In the genomic region with DNA sequence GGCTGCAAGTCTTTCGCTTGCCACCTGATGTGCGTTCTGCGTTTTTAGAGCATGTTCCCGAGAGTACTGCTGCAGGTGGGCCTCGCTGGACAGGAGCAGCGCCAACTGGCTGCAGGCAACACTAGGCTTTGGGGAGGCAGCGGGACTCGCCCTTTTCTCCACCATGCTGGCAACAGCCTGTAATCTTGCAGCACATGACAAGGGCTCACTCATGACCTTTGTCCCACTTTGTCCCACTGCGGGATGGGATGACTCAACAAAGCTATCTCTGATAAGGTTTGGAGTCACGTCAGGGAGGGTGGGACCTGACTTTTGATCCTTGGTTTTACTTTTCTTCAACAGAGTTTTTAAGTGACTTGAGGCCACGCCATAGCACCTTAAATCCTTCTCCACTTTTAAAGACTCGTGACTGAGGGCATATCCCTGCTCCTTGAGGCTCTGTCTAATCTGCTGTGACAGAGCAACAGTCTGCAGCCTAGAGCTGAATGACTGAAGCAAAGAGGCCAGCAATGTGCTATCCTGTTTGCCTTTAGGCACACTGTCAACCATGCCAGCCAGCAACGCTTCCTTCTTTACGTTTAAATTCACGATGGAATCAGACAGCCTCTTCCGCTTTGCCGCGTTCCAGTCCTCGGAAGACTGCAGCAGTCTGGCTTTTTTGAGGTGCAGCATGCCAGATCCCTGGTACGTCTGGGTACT, we compare ENCODE assay signal across 10 mouse cellular contexts.
DNase-seq lines count a peak whose midpoint lies in the region; ATAC-seq and TF ChIP-seq lines count a peak whose summit lies in the region.
"Had no signal": no experiment of that assay in that cellular context is flagged by ENCODE, and none has a peak within 500 bp of the region (broad histone marks: within the 10 kb centered on the region; RNA-seq: fewer than 3 reads in every experiment).

No protein-coding gene starts in this region.

- H3K36me3 ChIP-seq in testis, adult 2 months (ENCODE audit: control insufficient read depth, insufficient read depth, low read length) = no peaks in the 10 kb centered on the region
- peaks cover 30% of the 10 kb centered on the region for H3K36me3 ChIP-seq in intestine, embryonic 16.5 days (ENCODE audit: control insufficient read depth, insufficient read depth, low read length)
- H3K36me3 ChIP-seq in stomach, postnatal 0 days (ENCODE audit: control insufficient read depth, insufficient read depth, low read length) = peaks cover 15% of the 10 kb centered on the region; the same call in 1 of the 2 replicates
- H3K36me3 ChIP-seq in forebrain, postnatal 0 days (ENCODE audit: insufficient read depth) = peaks cover 28% of the 10 kb centered on the region
- peaks cover 3% of the 10 kb centered on the region; the same call in 1 of the 2 replicates for H3K36me3 ChIP-seq in hindbrain, embryonic 11.5 days (ENCODE audit: control insufficient read depth, insufficient read depth, low read length)

- peak; percentile 97 for ATAC-seq in intestine, embryonic 16.5 days
- peak; percentile 93 for ATAC-seq in stomach, postnatal 0 days (ENCODE audit: low FRiP score, low TSS enrichment)
- no peak for ATAC-seq in forebrain, postnatal 0 days
- no peak for ATAC-seq in hindbrain, embryonic 11.5 days (ENCODE audit: low FRiP score)
- ATAC-seq: Patski had no signal

- TF ChIP-seq POLR2A in testis, adult 2 months (IDR thresholded peaks at IDR 0.05; ENCODE audit: control insufficient read depth, low read depth, low read length) = no peak

- 0 out of 2 replicates have a peak overlapping the region, but pooled peaks have one; percentile 2 for H3K4me2 ChIP-seq in intestine, embryonic 16.5 days (ENCODE audit: low read depth, low read length)
- no peak overlapping the region for H3K4me2 ChIP-seq in stomach, postnatal 0 days (replicated peaks; ENCODE audit: low read depth)
- no peak overlapping the region for H3K4me2 ChIP-seq in forebrain, postnatal 0 days (ENCODE audit: low read depth)
- H3K4me2 ChIP-seq in hindbrain, embryonic 11.5 days (replicated peaks; ENCODE audit: low read depth, low read length) = no peak overlapping the region

- no peak overlapping the region for H3K9ac ChIP-seq in intestine, embryonic 16.5 days (ENCODE audit: low read depth, low read length)
- H3K9ac ChIP-seq in stomach, postnatal 0 days (ENCODE audit: low read length) = no peak overlapping the region
- no peak overlapping the region for H3K9ac ChIP-seq in forebrain, postnatal 0 days
- H3K9ac ChIP-seq in hindbrain, embryonic 11.5 days (ENCODE audit: low read depth, low read length) = no peak overlapping the region

- peak overlapping the region; percentile 82 for H3K4me3 ChIP-seq in testis, adult 2 months (ENCODE audit: control insufficient read depth, low read depth, low read length)
- H3K4me3 ChIP-seq in intestine, embryonic 16.5 days (ENCODE audit: low read length) = no peak overlapping the region
- H3K4me3 ChIP-seq in stomach, postnatal 0 days (ENCODE audit: low read depth, low read length) = no peak overlapping the region
- H3K4me3 ChIP-seq in forebrain, postnatal 0 days (ENCODE audit: low read depth, low read length) = no peak overlapping the region
- no peak overlapping the region for H3K4me3 ChIP-seq in hindbrain, embryonic 11.5 days (ENCODE audit: low read depth, low read length)

- no peaks in the 10 kb centered on the region for H3K9me3 ChIP-seq in intestine, embryonic 16.5 days (ENCODE audit: control insufficient read depth, low read length)
- H3K9me3 ChIP-seq in stomach, postnatal 0 days (ENCODE audit: control insufficient read depth, low read length) = no peaks in the 10 kb centered on the region
- no peaks in the 10 kb centered on the region for H3K9me3 ChIP-seq in forebrain, postnatal 0 days (ENCODE audit: low read length)
- H3K9me3 ChIP-seq in hindbrain, embryonic 11.5 days (ENCODE audit: control insufficient read depth, low read length) = no peaks in the 10 kb centered on the region

- TF ChIP-seq EP300 in stomach, postnatal 0 days (optimal IDR thresholded peaks at IDR 0.05) = no peak

- no peak for TF ChIP-seq CTCF in testis, adult 2 months (IDR thresholded peaks at IDR 0.05; ENCODE audit: control insufficient read depth, insufficient read depth, insufficient replicate concordance, low read depth, low read length)
- TF ChIP-seq CTCF in stomach, postnatal 0 days (IDR thresholded peaks at IDR 0.05; ENCODE audit: low read depth) = peak; percentile 36; the same call in 1 of the 2 replicates
- no peak for TF ChIP-seq CTCF in forebrain, postnatal 0 days (IDR thresholded peaks at IDR 0.05; ENCODE audit: low read depth)

- DNase-seq in testis, postnatal 10 days (ENCODE audit: low spot score) = no peak
- DNase-seq in heart, adult 11 months = peak; percentile 98
- DNase-seq in stomach, postnatal 0 days (ENCODE audit: low spot score) = peak; percentile 79
- no peak for DNase-seq in forebrain, postnatal 0 days
- DNase-seq in T-cell, adult 2 months (ENCODE audit: low spot score) = no peak
- no peak for DNase-seq in hindbrain, embryonic 11.5 days (ENCODE audit: low spot score)
- DNase-seq: left cerebral cortex, postnatal 4 days had no signal

- no peak overlapping the region for H3K27ac ChIP-seq in testis, adult 2 months (ENCODE audit: control insufficient read depth, insufficient read depth, low read depth, low read length)
- peak overlapping the region; percentile 79 for H3K27ac ChIP-seq in intestine, embryonic 16.5 days (ENCODE audit: low read length)
- H3K27ac ChIP-seq in stomach, postnatal 0 days (replicated peaks) = peak overlapping the region; percentile 56; the same call in 1 of the 2 replicates
- H3K27ac ChIP-seq in forebrain, postnatal 0 days (ENCODE audit: low read depth, low read length) = no peak overlapping the region
- no peak overlapping the region for H3K27ac ChIP-seq in hindbrain, embryonic 11.5 days (ENCODE audit: low read depth, low read length)

- peaks cover 23% of the 10 kb centered on the region for H3K4me1 ChIP-seq in testis, adult 2 months (ENCODE audit: control insufficient read depth, insufficient read depth, low read length)
- peaks cover 15% of the 10 kb centered on the region for H3K4me1 ChIP-seq in intestine, embryonic 16.5 days (ENCODE audit: control insufficient read depth, insufficient read depth, low read length)
- 0 out of 2 replicates have a peak, but pooled peaks cover 2% of the 10 kb centered on the region for H3K4me1 ChIP-seq in stomach, postnatal 0 days (replicated peaks; ENCODE audit: control insufficient read depth, insufficient read depth)
- no peaks in the 10 kb centered on the region for H3K4me1 ChIP-seq in forebrain, postnatal 0 days (ENCODE audit: insufficient read depth)
- no peaks in the 10 kb centered on the region for H3K4me1 ChIP-seq in hindbrain, embryonic 11.5 days (replicated peaks; ENCODE audit: control insufficient read depth, insufficient read depth, low read length)

- WGBS in intestine, embryonic 16.5 days = 67% methylated on average over 20 of the region's 20 CpGs
- 69% methylated on average over 20 of the region's 20 CpGs for WGBS in stomach, postnatal 0 days
- WGBS in forebrain, postnatal 0 days = 90% methylated on average over 20 of the region's 20 CpGs
- 93% methylated on average over 20 of the region's 20 CpGs for WGBS in hindbrain, embryonic 11.5 days

- no peaks in the 10 kb centered on the region for H3K27me3 ChIP-seq in testis, adult 2 months (ENCODE audit: control insufficient read depth, insufficient read depth, low read length)
- H3K27me3 ChIP-seq in intestine, embryonic 16.5 days (replicated peaks; ENCODE audit: control insufficient read depth, insufficient read depth, low read length) = no peaks in the 10 kb centered on the region
- H3K27me3 ChIP-seq in stomach, postnatal 0 days (ENCODE audit: control insufficient read depth, insufficient read depth, low read length) = no peaks in the 10 kb centered on the region
- no peaks in the 10 kb centered on the region for H3K27me3 ChIP-seq in forebrain, postnatal 0 days (ENCODE audit: insufficient read depth, low read length)
- H3K27me3 ChIP-seq in hindbrain, embryonic 11.5 days (ENCODE audit: control insufficient read depth, insufficient read depth, low read length) = no peaks in the 10 kb centered on the region
- H3K27me3 ChIP-seq: Patski had no signal

Comparison
In these comparisons a context has a peak if more than half of its experiments do, and no peak if none do; other contexts are left out.
1. H3K27ac ChIP-seq: peak in intestine, embryonic 16.5 days (single experiment) and stomach, postnatal 0 days (single experiment); none in testis, adult 2 months (single experiment), forebrain, postnatal 0 days (single experiment) and hindbrain, embryonic 11.5 days (single experiment).
2. DNase-seq: peak in heart, adult 11 months (single experiment) and stomach, postnatal 0 days (single experiment); none in testis, postnatal 10 days (single experiment), forebrain, postnatal 0 days (single experiment), T-cell, adult 2 months (single experiment) and hindbrain, embryonic 11.5 days (single experiment).
3. ATAC-seq: peak in intestine, embryonic 16.5 days (single experiment) and stomach, postnatal 0 days (single experiment); none in forebrain, postnatal 0 days (single experiment) and hindbrain, embryonic 11.5 days (single experiment).